ENCODE assay signal across 7 mouse cellular contexts in the genomic region with DNA sequence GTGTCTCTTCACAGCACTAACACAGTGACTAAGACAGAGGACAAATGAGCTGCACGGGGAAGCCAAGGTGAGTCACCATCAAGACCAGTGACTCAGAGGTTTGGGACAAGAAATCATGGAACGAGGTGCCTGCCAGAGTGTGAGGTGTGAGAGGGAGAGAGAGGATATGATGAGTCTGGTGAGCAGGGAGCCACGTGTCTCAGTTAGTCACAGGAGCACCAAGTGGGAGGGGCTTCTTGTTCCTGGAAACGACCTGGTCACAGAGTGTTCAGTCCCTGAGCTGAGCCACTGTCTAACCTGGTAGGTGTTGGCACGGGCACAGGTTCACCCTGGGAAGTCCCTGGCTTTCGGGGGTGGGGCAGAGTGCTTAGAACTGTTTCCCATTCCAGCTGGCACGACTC. TPM values are rescaled to one million over a fixed set of nuclear protein-coding genes. Genes with fewer than 3 reads are reported as not detected.
DNase-seq lines count a peak whose midpoint lies in the region; ATAC-seq and TF ChIP-seq lines count a peak whose summit lies in the region.

No protein-coding gene starts in this region.

- H3K4me2 ChIP-seq in liver, embryonic 16.5 days (ENCODE audit: low read depth, low read length): no peak overlapping the region
- no peak overlapping the region for H3K4me2 ChIP-seq in liver, embryonic 11.5 days
- no peak overlapping the region for H3K4me2 ChIP-seq in kidney, postnatal 0 days (ENCODE audit: low read length)

- no peak for TF ChIP-seq CTCF in kidney, postnatal 0 days (IDR thresholded peaks at IDR 0.05; ENCODE audit: low read depth)
- no peak for TF ChIP-seq CTCF in small intestine, adult 2 months (IDR thresholded peaks at IDR 0.05; ENCODE audit: extremely low read depth, insufficient read length, insufficient replicate concordance, low read depth, low read length)

- TF ChIP-seq POLR2A in small intestine, adult 2 months (IDR thresholded peaks at IDR 0.05; ENCODE audit: low read depth, low read length): no peak; the same call in 1 of the 2 replicates

- DNase-seq in liver, embryonic 11.5 days (ENCODE audit: low spot score): no peak
- peak; percentile 57 to 78 for DNase-seq in adrenal gland, adult (ENCODE audit: inconsistent age in 2 of 2, low spot score in 1 of 2)
- DNase-seq in cerebellum, adult 8-10 months: peak; percentile 46
- no peak for DNase-seq in kidney, postnatal 0 days (ENCODE audit: low spot score)

- H3K9me3 ChIP-seq in liver, embryonic 16.5 days (replicated peaks; ENCODE audit: control insufficient read depth, low read length): no peaks in the 10 kb centered on the region
- H3K9me3 ChIP-seq in liver, embryonic 11.5 days (ENCODE audit: control insufficient read depth, low read length): no peaks in the 10 kb centered on the region
- H3K9me3 ChIP-seq in kidney, postnatal 0 days (replicated peaks; ENCODE audit: low read length): no peaks in the 10 kb centered on the region

- H3K27me3 ChIP-seq in liver, embryonic 16.5 days (ENCODE audit: control insufficient read depth, insufficient read depth, low read depth, low read length): no peaks in the 10 kb centered on the region
- H3K27me3 ChIP-seq in liver, embryonic 11.5 days (replicated peaks; ENCODE audit: control insufficient read depth, insufficient read depth, low read length): no peaks in the 10 kb centered on the region
- no peaks in the 10 kb centered on the region for H3K27me3 ChIP-seq in kidney, postnatal 0 days (ENCODE audit: insufficient read depth, low read length)
- H3K27me3 ChIP-seq in small intestine, adult 2 months (ENCODE audit: control insufficient read depth, insufficient read depth, low read length): no peaks in the 10 kb centered on the region

- ATAC-seq in liver, embryonic 16.5 days (ENCODE audit: low read depth): peak; percentile 24; the same call in 1 of the 2 replicates
- ATAC-seq in liver, embryonic 11.5 days (replicated peaks; ENCODE audit: low FRiP score): no peak
- peak; percentile 74 for ATAC-seq in kidney, postnatal 0 days (replicated peaks; ENCODE audit: low FRiP score, low read depth)
- ATAC-seq in erythroid progenitor cell, adult 5-6 weeks (replicated peaks; ENCODE audit: low FRiP score, poor library complexity, severe bottlenecking): no peak

- no peaks in the 10 kb centered on the region; the same call in 1 of the 2 replicates for H3K4me1 ChIP-seq in liver, embryonic 16.5 days (ENCODE audit: control insufficient read depth, low read depth, low read length)
- 0 out of 2 replicates have a peak, but pooled peaks cover 2% of the 10 kb centered on the region for H3K4me1 ChIP-seq in liver, embryonic 11.5 days (replicated peaks; ENCODE audit: control insufficient read depth, insufficient read depth, low read length)
- H3K4me1 ChIP-seq in kidney, postnatal 0 days (replicated peaks; ENCODE audit: insufficient read depth, low read length): 0 out of 2 replicates have a peak, but pooled peaks cover 4% of the 10 kb centered on the region
- peaks cover 12% of the 10 kb centered on the region for H3K4me1 ChIP-seq in small intestine, adult 2 months (ENCODE audit: control insufficient read depth, insufficient read depth, insufficient read length, low read length)

- no peak overlapping the region for H3K4me3 ChIP-seq in liver, embryonic 16.5 days (ENCODE audit: low read depth, low read length)
- H3K4me3 ChIP-seq in liver, embryonic 11.5 days (ENCODE audit: low read depth, low read length): no peak overlapping the region
- H3K4me3 ChIP-seq in kidney, postnatal 0 days (replicated peaks; ENCODE audit: low read depth, low read length): no peak overlapping the region
- H3K4me3 ChIP-seq in small intestine, adult 2 months (ENCODE audit: low read depth, low read length): no peak overlapping the region

- no peak overlapping the region for H3K9ac ChIP-seq in liver, embryonic 16.5 days (ENCODE audit: low read depth, low read length)
- no peak overlapping the region for H3K9ac ChIP-seq in liver, embryonic 11.5 days (ENCODE audit: low read depth, low read length)
- H3K9ac ChIP-seq in kidney, postnatal 0 days (ENCODE audit: low read depth, low read length): no peak overlapping the region

- no peaks in the 10 kb centered on the region for H3K36me3 ChIP-seq in liver, embryonic 16.5 days (ENCODE audit: control insufficient read depth, insufficient read depth)
- H3K36me3 ChIP-seq in liver, embryonic 11.5 days (ENCODE audit: control insufficient read depth, insufficient read depth, low read length): no peaks in the 10 kb centered on the region
- H3K36me3 ChIP-seq in kidney, postnatal 0 days (ENCODE audit: insufficient read depth, low read length): no peaks in the 10 kb centered on the region
- no peaks in the 10 kb centered on the region for H3K36me3 ChIP-seq in small intestine, adult 2 months (ENCODE audit: control insufficient read depth, insufficient read depth, low read length)

- WGBS in liver, embryonic 16.5 days (ENCODE audit: insufficient replicate concordance): 44% methylated on average over 7 of the region's 7 CpGs
- WGBS in liver, embryonic 11.5 days: 65% methylated on average over 7 of the region's 7 CpGs
- WGBS in kidney, postnatal 0 days: 46% methylated on average over 7 of the region's 7 CpGs
- WGBS in small intestine, adult 2 months: 14% methylated on average over 7 of the region's 7 CpGs

- no peak overlapping the region for H3K27ac ChIP-seq in liver, embryonic 16.5 days (ENCODE audit: low read length)
- H3K27ac ChIP-seq in liver, embryonic 11.5 days (ENCODE audit: low read depth, low read length): no peak overlapping the region
- H3K27ac ChIP-seq in kidney, postnatal 0 days: no peak overlapping the region
- peak overlapping the region; percentile 74; the same call in 1 of the 2 replicates for H3K27ac ChIP-seq in small intestine, adult 2 months (ENCODE audit: insufficient read depth, low read depth, low read length)

RNA-seq across cellular contexts. Expression of a gene that starts 54.2 kb away (rescaled TPM):
- polyA plus RNA-seq in liver, embryonic 16.5 days (2015; fragmentation: Nextera tagmentation; extraction: Ambion mirVana): 36.2 and 38.5 TPM in 2 replicates
- 62.1 and 69.1 TPM in 2 replicates for polyA plus RNA-seq in liver, embryonic 11.5 days (2014; fragmentation: Nextera tagmentation; extraction: Ambion mirVana)
- polyA plus RNA-seq in kidney, postnatal 0 days (2015; fragmentation: Nextera tagmentation; extraction: Ambion mirVana): 48.3 and 51.3 TPM in 2 replicates
- 188 and 423 TPM in 2 replicates for polyA plus RNA-seq in small intestine, adult 2 months (2012; rRNA removed)
- 18.7 and 21.8 TPM in 2 replicates for total RNA-seq in erythroid progenitor cell, adult 5-6 weeks (2015; ENCODE audit: low replicate concordance)
- total RNA-seq in erythroid progenitor cell, adult 5-6 weeks (2017; ENCODE audit: low replicate concordance): 11.4 and 18.8 TPM in 2 replicates

Comparison
In these comparisons a context has a peak if more than half of its experiments do, and no peak if none do; other contexts are left out.
1. ATAC-seq: peak in liver, embryonic 16.5 days (single experiment) and kidney, postnatal 0 days (single experiment); none in liver, embryonic 11.5 days (single experiment) and erythroid progenitor cell, adult 5-6 weeks (single experiment).
2. DNase-seq: peak in adrenal gland, adult (2 of 2) and cerebellum, adult 8-10 months (single experiment); none in liver, embryonic 11.5 days (single experiment) and kidney, postnatal 0 days (single experiment).